ENCODE assay signal across 1 mouse cellular context in the genomic region with DNA sequence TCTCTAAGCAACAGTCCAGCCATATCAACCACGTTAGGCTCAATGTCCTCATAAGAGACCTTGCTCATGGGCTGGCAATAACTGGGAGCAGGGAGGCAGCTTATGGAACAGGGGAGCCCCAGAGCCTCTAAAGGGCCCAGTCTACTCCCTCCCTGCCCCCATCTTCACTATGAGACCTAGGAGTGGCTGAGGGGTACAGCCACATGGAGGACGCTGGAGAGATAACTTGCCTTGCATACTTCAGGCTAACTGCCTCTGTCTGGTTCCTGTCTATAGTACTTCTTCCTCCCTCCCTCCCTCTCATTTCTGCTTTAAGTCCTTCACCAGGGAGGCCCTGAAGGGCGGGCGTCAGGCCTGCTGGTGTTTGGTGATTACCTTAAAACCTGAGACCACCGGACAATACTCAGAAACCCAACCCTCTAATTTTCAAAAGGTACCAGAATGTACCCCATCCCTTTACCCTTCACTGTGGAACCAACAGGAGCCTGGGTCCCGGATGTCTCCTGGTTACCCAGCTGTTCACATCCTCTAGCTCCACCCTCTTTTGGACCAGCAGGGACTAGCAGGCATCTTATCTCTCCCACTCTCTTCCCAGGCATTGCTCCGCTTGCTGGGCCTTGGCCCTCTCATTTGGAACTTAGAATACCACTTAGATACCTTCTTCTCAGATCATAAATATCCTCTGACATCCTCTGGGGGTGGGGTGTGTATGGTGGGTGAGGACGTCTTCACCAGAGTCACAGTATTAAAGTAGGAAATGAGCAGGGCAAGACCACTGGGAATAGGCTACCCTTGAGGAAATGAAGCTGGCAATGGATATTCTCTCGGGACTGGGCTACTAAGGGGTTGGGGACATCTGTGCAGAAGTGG.
TF ChIP-seq lines count a peak whose summit lies in the region.

No protein-coding gene starts in this region.

TF ChIP-seq in CH12.LX, 34 proteins besides CTCF, POLR2A, EP300 and RAD21:
- TF ChIP-seq SIN3A (IDR thresholded peaks at IDR 0.05; ENCODE audit: low read length) (no peak), USF1 (IDR thresholded peaks at IDR 0.05; ENCODE audit: low read depth, low read length) (no peak), CHD2 (IDR thresholded peaks at IDR 0.05; ENCODE audit: low read length) (no peak), ETS1 (conservative IDR thresholded peaks at IDR 0.05; ENCODE audit: low read depth, low read length) (no peak), PAX5 (IDR thresholded peaks at IDR 0.05; ENCODE audit: low read length) (no peak), CHD1 (IDR thresholded peaks at IDR 0.05; ENCODE audit: low read depth, low read length) (no peak), BHLHE40 (IDR thresholded peaks at IDR 0.05; ENCODE audit: low read depth, low read length) (no peak), POLR2AphosphoS2 (IDR thresholded peaks at IDR 0.05; ENCODE audit: low read depth, low read length) (no peak), UBTF (IDR thresholded peaks at IDR 0.05; ENCODE audit: low read depth, low read length) (no peak), E2F4 (IDR thresholded peaks at IDR 0.05; ENCODE audit: insufficient replicate concordance, low read depth, low read length) (no peak), ZKSCAN1 (IDR thresholded peaks at IDR 0.05; ENCODE audit: borderline replicate concordance, low read depth, low read length) (no peak), NELFE (IDR thresholded peaks at IDR 0.05; ENCODE audit: low read depth, low read length) (no peak), MYC (IDR thresholded peaks at IDR 0.05; ENCODE audit: low read depth, low read length) (no peak), ZC3H11A (IDR thresholded peaks at IDR 0.05; ENCODE audit: low read depth, low read length) (no peak), KAT2A (IDR thresholded peaks at IDR 0.05; ENCODE audit: insufficient replicate concordance, low read length) (no peak)
